Mouse (Mus musculus): ENCODE data around the gene Rdh12. TPM values are rescaled to one million over a fixed set of nuclear protein-coding genes. Genes with fewer than 3 reads are reported as not detected.
"Not testable (repeated sequence)": the region's sequence is repeated elsewhere in the genome, so short reads cannot be mapped to it uniquely, and the experiment has no call there.

Gene Rdh12
- total RNA-seq (2015; ENCODE audit: low replicate concordance): 0.84 and 4.7 TPM in 2 replicates
- total RNA-seq (2017; ENCODE audit: low replicate concordance): 2.3 and 5.7 TPM in 2 replicates

DNA sequence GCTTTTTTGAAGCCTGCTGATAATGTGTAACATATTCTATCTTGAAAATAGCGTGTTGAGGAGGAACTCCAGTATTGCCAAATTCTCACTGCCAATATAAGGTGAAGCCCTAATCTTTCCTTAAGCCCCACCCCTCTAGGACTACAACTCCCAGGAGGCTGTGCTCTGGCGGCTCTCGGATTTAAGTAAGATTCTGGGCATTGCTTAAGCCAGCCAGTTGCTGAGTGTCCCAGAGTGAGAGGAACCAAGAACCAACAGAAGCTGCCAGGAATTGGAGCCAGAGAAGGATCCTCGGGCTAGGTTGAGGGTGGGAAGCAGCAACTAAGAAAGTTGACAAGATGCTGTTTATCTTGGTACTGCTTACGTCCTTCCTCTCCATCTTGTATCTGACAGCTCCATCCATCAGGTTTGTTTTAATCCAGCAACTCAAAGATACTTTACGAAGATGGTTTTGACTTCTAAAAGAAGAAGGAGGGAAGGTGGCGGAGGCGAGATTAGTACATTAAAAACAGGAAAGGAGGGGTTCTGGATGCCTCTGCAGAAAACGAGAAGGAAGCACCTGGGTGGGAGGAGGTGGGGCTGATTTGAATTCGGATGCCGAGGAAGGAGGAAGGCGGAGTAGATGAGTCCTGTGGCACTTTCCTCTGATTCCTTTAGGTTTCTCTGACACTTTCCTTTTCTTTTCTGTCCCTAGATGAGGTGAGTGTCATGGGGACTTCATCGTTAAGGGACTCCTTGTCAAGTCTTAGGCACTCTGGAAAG is at the start of gene Rdh12:
TSS of gene Rdh12 (plus strand) at position 212 of the 762 bp plus-strand sequence.
- ATAC-seq (replicated peaks; ENCODE audit: low FRiP score, poor library complexity, severe bottlenecking): no peak

DNA sequence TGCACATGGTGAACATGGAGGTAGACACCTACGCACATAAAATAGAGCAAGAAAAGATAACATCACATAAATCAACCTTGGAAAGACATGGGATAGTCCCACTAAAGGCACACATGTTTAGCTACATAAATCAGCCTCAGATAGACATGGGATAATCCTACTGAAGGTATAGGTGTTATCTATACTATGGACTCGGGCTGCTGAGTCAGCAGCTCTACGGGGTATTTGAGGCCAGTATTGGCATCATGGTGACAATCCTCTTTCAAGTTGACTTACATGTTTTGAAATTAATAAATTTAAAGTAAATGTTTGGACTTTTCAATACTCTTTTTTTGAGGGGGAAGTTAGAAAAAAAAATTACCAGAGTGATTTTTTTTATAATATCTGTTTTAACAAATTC is 45.8 kb upstream of the Rdh12 start:
- no peak for ATAC-seq (replicated peaks; ENCODE audit: low FRiP score, poor library complexity, severe bottlenecking)

- ATAC-seq (replicated peaks; ENCODE audit: low FRiP score, poor library complexity, severe bottlenecking): no peak
Measured at GRCm38 (mm10) chr12:79169173-79169572, 39.5 kb upstream of the Rdh12 start.

DNA sequence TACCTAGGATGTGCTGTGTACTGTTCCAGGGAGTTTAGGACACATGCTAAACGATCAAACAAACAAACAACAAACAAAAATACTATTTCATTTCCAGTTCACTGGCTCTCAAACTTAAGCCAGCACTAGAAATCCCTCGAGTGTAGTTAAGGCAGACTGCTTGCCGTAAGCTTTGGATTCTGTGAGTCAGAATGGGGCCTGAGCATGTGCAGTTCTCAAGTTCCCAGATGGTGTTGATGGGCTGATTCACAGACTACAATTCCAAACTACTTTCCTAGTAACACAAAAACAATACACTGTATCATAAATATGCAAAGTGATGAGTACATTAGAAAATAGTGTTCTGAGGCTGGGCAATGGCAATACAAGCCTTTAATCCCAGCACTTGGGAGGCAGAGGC is 38.3 kb upstream of the Rdh12 start:
- ATAC-seq (replicated peaks; ENCODE audit: low FRiP score, poor library complexity, severe bottlenecking): no peak

DNA sequence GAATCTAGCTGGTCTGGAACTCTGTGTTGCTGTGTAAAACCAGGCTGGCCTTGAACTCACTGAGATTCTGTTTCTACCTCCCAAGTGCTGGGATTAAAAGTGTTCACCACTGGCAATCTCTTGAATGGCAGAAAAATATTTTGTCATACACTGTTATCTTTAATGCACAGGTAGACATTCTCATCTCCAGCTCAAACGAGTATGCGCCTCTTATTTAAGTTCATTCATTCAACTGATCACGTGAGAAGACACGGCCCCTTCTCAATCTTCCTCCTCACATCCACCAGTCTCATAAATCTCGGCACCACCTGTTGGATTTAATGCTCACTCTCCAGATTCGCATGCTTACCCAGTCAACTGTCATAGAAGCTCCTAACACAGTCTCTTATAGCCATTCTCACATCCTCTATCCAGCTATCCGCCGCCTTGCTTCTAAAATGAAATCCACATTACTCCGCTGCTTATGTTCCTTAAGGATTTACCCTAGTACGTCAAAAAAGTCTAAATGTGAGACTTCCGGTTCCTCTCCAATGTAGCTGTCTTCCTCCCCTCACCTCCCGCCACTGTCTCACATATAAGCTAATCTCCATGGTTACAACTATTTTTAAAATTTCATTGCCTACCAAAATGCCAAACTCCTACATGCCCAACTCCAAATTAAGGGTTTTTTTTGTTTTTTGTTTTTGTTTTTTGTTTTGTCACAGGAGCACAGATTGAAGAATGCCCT is 37.3 kb upstream of the Rdh12 start:
- ATAC-seq (replicated peaks; ENCODE audit: low FRiP score, poor library complexity, severe bottlenecking): no peak

DNA sequence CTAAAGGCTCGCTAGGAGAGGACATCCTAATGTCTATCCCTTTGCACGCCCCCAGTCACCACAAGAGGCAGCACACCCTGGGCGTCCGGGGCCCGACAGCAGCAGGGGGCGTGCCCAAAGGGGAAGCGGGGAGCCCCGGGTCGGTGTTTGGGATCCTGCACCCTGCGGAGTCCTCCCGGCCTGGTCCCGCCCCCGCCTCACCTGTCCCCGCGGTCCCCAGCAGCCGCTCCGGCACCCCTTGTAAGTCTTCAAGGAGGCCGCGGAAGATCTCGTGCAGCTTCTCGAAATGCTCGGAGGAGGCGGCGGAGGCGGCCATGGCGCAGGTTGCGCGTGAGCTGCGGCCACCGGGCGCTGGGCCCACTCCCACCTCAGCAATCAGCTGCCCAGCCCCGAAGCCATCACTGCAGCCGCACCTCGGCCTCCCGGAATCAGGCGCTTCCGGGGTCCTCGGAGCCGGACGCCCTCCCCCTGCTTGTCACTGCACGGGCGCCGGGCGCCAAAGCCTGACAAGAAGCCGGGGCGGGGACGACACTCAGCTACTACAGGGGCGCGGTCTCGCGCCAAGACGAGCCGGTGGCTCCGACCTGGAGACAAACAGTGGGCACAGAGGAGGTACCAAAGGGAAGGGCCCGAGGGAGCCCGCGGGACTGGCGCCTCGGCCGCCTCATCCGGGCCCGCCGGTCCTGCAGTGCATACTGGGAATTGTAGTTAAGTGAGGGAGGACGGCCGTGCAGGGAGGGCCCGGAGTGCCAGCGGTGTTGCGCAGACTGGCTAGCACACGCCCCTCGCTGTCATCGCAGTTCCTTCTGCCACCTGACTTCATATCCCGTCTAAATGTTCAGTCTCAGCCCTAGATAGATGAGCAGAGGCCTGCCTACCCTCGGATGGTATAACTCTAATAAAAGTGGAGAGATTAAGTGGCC is 36.4 kb upstream of the Rdh12 start, which contains the start of gene Vti1b:
TSS of gene Vti1b (minus strand) at position 649 of the 923 bp plus-strand sequence.
- ATAC-seq (replicated peaks; ENCODE audit: low FRiP score, poor library complexity, severe bottlenecking): peak; percentile 96

DNA sequence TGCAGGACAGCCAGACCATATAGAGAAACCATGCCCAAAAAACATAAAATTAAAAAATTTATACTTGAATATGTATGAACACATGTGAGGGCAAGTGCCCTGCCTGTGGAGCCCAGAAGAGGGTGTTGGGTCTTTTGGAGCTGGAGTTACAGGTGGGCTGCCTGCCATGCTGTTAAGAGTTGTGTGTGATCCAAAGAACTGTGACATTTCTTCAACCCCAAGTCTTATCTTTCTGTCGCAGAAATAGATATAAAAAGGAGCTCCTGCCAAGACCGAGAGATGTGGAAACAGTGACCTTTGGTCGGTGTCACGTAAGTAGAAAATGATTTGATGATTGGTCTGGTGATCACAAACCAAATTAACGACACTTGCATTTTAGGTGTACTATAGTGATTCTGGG is 35.0 kb upstream of the Rdh12 start:
- ATAC-seq (replicated peaks; ENCODE audit: low FRiP score, poor library complexity, severe bottlenecking): peak; percentile 18; the same call in 1 of the 2 replicates

DNA sequence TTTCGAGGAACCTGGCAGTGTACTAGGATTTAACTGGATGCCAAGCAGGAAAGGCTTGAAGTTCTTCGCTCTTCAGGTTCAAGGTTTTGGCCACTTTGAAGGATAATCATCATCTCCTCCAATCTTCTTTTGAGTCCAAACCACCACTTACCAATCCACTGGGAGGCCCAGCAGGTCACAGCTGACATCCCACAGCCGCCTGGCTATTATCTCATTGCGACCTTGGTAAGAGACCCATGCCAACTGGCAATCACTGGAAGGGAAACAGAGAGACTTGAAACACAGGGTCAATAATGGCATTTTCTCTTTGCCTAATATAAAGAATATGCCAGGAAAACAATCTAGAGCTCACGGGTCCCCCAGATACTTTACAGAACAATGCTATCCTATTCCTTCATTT is 32.7 kb upstream of the Rdh12 start:
- no peak for ATAC-seq (replicated peaks; ENCODE audit: low FRiP score, poor library complexity, severe bottlenecking)

DNA sequence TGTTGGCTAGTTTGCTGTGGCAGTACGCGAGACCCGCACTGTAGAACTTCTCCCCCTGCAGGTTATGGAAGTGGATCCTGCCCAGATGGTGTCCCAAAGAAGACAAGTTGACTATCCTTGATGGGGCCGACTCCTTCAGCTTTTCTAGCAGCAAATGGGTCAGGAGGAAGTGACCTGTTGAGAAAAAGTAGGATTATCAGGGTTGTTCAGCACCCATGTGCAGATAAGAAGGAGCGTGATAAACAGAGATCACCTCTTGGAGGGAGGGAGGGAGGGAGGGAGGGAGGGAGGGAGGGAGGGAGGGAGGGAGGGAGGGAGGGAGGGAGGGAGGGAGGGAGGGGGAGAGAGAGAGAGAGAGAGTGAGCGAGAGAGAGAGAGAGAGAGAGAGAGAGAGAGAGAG is 23.6 kb upstream of the Rdh12 start:
- ATAC-seq (replicated peaks; ENCODE audit: low FRiP score, poor library complexity, severe bottlenecking): not testable (repeated sequence)

DNA sequence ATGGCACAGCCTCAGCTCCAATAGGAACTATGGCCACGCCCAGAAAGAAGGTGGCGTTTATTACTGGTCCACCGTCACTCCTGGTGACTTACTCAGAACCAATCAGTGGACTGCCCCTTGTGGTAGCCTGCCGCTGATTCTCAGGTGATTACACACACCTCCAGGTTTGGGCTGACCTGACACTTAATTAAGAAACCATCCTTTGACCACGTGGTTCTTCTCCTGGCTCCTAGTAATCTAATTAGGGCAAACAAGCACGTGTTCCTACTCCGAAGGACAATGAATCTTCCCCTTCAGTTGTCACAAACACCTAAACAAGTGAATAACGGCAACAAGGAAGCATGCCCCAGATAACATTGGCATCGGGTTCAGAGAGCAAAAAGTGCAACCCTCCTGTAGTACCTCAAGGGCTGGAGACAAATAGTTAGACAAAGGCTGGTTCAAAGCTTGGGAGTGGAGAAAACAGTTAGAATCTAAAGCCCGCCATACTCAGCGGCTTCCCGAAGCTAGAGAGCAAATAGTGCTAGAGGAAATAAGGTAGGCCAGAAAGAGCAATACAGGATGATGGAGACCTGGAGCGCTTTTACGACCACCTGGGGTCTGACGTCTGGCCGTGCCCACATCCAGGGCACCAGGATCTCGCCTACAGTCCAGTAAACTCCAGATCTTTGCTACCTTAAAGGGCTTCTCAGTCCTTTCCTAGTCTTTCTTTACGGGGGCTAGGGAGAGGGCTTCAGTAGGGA is 17.6 kb upstream of the Rdh12 start:
- ATAC-seq (replicated peaks; ENCODE audit: low FRiP score, poor library complexity, severe bottlenecking): peak; percentile 94

GRCm38 (mm10) chr12:79191701-79192100 is 17.0 kb upstream of the Rdh12 start:
- ATAC-seq (replicated peaks; ENCODE audit: low FRiP score, poor library complexity, severe bottlenecking): peak; percentile 90

DNA sequence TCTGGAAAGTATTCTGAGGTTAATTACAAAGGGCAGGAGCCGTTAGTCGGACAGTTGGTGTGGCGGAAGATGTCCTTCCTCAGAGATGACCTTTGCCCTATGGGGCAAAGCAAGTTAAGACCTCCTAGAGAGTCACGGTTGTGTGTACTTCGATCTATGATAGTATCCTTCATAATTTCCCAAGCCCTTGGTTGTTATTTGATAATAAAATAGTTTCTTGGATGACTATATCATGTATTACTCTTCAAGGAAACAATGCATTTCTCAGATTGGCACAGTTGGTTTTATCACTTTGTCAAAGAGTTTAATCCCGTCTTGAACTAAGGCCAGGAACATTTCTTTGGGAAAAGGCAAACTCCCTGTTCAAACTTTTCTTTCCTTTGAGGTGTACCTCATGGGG is 16.5 kb upstream of the Rdh12 start, which contains the start of gene Rdh11:
TSS of gene Rdh11 (minus strand) at position 101 of the 400 bp plus-strand sequence.
- ATAC-seq (replicated peaks; ENCODE audit: low FRiP score, poor library complexity, severe bottlenecking): no peak

GRCm38 (mm10) chr12:79193441-79193840 is 15.3 kb upstream of the Rdh12 start:
- ATAC-seq (replicated peaks; ENCODE audit: low FRiP score, poor library complexity, severe bottlenecking): no peak

GRCm38 (mm10) chr12:79197105-79197504 is 11.6 kb upstream of the Rdh12 start:
- no peak for ATAC-seq (replicated peaks; ENCODE audit: low FRiP score, poor library complexity, severe bottlenecking)

DNA sequence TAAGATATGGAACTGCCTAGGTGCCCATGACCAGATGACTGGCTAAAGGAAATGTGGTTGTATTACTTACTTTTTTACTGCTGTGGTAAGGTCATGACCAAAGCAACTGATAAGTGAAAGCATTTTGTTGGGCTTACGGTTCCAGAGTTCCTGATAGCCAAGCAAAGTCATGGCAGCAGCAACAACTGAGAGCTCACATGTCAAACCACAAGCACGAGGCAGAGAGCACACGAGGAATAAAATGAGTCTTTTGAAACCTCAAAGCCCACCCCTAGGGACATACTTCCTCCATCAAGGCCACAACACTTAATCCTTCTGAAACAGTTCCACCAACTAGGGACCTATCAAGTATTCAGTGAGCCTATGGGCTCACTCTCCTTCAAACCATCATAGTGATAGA is 6.8 kb upstream of the Rdh12 start:
- ATAC-seq (replicated peaks; ENCODE audit: low FRiP score, poor library complexity, severe bottlenecking): no peak

DNA sequence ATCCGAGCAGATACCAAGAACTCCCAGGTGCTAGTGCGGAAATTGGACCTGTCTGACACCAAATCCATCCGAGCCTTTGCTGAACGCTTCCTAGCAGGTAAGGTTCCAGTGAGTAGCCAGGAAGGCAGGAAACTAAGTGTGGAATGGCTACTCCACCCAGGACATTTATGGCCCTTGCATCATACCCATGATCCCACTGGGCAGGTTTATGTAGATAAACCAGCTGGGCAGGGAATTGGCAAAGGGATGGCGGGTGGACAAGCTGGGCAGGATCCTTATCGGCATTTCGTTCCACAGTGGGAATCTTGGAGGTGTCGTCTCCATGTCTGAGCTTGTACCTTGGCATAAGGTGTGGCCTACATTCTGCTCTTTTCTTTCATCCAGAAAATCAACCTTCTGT is 2.7 kb downstream of the Rdh12 start:
- ATAC-seq (replicated peaks; ENCODE audit: low FRiP score, poor library complexity, severe bottlenecking): no peak

DNA sequence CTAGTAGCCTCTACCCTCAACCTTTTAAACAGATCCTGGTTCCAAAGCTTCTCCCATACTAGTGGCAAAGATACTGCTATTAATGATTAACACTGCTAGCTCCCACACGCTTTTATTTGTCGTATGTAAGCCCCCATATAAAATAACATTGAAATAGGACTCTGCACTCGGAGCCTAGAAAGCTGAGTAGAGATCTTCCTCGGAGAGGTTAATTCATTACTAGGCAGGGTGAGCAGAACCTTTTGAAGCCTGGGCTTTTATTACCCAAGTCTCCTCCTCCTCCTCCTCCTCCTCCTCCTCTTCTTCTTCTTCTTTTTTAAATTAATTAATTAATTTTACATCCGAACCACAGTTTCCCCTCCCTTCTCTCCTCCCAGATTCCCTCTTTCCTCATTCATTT is 8.8 kb downstream of the Rdh12 start:
- ATAC-seq (replicated peaks; ENCODE audit: low FRiP score, poor library complexity, severe bottlenecking): no peak

- ATAC-seq (replicated peaks; ENCODE audit: low FRiP score, poor library complexity, severe bottlenecking): no peak
Measured at GRCm38 (mm10) chr12:79235485-79236080, 26.9 kb downstream of the Rdh12 start.

DNA sequence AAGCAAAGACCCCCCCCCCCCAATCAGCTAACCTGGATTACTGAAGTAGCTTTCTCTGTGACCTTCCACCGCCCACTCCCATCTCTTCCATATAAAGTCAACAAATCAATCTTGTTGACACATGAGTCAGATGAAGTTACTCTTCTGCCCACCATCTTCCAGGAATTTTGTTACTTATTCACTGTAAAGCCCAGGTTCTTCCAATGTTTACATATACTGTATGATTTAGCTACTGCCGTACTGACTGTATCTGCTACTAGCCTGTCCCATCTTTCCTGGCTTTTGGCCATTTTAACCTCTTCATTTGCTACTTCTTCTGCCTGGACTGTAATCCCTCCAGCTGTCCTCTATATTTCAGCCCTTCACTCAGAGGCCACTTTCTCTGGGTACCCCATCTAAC is 33.3 kb downstream of the Rdh12 start:
- ATAC-seq (replicated peaks; ENCODE audit: low FRiP score, poor library complexity, severe bottlenecking): no peak
